Mouse (Mus musculus) G1E-ER4 (cell line): ENCODE measurements around the gene Tm6sf1. TPM values are rescaled to one million over a fixed set of nuclear protein-coding genes. Genes with fewer than 3 reads are reported as not detected.

Source experiments
- GATA1 ChIP-seq: IDR thresholded peaks from one replicate; pipeline ENCODE4 v1.8.0; 2012; ENCODE audit warnings: low read length, inconsistent platforms
- polyA plus RNA-seq: library from polyadenylated mRNA; stranded (reverse); fragments of >175 nt; gene quantifications from 2 replicates; pipeline ENCODE4 v1.2.3, GENCODE M21; 2012

Gene Tm6sf1
- polyA plus RNA-seq: 0.02 TPM in 1 of 2 replicates, not detected in the other

DNA sequence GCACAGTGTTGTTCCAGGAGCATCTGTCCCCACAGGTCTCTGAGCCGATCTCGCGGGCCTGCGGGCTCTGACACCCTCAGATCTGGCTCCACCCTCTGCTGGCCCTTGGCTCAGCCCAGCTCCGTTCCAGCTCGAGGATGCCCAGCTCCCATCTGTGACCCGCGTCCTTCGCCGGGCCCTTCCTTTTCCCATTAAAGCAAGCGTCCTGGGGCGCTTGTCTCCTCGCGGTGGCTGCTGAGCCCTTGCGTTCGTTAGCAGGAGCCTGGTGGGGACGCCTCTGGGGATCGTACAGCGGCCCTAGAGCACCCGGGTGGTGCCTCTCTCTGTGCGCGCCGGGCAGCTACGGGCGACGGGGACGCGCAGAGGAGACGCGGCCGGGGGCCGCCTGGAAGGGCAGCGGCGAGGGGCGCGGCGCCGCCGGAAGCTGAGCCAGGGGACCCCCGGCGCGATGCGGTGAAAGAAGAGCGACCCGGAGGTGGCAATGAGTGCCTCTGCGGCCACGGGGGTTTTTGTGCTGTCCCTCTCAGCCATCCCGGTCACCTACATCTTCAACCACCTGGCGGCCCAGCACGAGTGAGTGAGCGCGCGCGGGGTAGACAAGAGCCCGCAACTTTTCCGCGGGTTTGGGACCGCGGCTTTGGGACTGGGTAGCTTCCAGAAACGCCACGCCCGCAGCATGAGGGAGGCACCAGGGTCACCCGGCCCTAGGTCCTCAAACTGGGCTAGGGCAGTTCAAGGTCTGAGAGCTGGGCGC, at the start of gene Tm6sf1:
Gene Tm6sf1 (plus strand): TSS at position 34 of the 754 bp plus-strand sequence.
- no peak for TF ChIP-seq GATA1

DNA sequence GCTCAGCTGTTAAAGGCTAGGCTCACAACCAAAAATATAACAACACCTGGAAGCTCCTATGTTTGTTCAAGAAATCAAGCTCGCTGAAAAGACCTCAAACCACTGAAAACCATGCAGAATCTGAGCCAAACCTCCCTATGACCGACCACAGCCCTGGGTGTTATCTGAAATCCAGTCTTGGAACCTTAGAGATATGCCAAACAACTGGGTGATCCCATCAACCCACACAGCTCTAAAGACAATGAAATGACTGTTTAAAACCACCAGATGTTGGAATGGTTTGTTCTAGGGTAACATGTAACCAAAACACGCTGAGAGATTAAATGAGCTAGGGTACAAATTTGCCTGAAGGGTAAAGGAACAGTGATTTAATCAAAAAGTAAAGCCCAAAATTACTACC, 33.9 kb upstream of the Tm6sf1 start:
- no peak for TF ChIP-seq GATA1

DNA sequence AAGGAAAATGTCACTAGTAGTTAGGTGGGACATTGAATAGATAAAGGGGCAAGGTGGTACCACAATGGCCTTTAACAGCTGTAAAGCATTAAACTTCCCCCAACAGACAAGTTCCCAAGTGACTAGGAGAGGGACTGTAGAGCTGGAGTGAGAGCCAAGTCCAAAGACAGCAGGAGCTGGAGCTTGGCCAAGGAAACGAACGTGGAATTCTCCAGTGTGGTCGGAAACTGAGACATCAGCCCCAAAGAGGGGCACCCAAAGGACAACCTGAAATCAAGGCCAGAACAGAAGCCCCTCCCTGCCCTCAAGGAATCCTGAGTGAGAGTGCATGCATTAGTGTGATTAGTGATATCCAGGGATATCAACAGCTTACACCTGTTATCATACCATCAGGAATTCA, 33.4 kb upstream of the Tm6sf1 start:
- no peak for TF ChIP-seq GATA1

DNA sequence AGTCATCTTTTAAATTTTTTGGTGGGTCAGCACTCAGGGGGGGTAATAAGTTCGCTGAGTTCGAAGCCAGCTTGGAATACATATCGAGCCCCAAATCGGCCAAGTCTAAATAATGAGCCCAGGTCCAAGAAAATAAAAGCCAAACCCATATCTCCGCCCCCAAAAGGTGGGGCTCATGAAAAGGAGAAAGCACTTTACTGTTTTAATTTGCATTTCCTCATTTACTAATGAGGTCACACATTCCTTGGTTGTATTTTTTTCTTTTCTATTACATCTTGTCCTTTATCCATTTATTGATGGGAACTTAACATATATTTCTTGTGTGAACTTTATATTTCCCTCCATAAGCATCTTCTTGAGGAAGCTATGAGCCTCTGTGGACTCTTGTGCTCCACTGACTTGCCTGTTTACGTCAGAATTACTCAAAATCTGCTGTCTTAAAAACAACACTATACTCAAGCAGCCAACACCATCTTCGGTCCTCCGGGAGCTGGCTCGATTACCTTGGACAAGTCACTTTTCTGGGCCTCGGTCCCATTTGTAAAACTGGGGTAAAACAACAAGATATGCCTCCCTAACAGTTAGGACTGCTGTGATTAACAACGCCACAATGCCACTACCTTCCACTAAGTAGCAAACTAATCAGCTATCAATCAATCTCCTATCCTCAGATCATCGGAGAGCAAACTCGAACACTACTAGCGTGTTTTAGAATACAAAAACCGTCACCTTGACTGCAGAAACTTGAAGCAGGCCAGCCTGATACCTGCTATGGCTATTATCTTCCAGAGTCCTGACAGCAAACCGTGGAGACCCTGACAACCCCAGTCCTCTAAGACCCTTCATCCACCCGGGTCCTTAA, 30.8 kb upstream of the Tm6sf1 start:
- TF ChIP-seq GATA1: no peak

DNA sequence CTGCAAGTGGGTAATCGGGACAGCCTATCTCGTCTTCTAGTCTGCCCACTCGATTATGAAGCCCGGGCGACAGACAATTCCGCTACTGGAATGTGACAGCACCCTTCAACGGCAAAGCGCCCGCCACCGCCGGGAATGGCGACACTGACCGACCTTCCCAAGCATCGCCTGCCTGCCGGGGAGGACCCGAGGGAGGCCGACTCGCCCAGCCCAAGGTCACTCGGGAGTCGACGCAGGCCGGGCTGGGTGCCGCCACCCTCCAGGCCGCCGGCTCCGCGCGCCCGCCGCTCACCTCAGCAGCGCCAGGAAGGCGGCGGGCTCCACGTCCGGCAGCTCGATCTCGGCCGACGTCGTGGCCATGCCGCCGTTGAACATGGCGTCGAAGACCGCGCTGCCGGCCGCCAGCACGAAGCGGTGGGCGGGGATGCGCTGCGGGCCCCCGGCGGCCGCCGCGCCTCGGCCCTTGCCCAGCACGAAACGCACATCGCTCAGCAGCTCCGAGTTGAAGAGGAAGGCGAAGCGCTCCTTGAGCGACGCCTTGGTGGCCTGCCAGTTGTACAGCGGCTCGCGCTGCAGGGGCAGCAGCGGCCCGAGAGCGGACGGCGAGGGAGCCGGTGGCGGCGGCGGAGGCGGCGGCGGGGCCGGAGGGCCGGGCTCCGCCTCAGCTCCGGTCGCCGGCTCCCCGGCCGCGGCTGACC, 30.0 kb upstream of the Tm6sf1 start:
- no peak for TF ChIP-seq GATA1

DNA sequence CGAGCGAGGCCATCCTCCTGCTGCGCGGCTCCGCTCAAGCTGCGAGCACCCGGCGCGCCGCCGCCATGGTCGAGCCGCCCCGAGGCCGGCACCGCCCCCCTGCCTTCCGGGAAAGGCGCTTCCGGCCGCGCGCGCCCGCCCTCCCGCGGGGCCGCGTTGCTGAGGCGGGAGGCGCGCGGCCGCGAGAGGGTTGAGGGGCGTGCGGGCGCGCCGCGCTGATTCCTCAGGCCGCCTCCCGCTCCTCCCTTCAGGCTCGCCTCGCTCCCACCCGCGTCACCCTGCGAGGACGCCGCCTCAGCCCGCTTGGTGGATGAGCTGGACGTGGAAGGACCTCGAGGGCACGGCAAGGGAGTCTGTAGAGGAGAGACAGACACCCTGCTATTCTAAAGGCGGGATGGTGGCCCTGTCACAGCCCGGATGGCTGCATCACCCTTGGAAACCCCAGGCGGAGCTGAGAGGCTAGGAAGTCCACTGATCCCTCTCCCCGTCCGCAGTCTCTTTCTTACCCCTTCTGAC, 29.4 kb upstream of the Tm6sf1 start, which contains the start of gene Btbd1:
Gene Btbd1 (minus strand): TSS at position 53 of the 516 bp plus-strand sequence.
- no peak for TF ChIP-seq GATA1

DNA sequence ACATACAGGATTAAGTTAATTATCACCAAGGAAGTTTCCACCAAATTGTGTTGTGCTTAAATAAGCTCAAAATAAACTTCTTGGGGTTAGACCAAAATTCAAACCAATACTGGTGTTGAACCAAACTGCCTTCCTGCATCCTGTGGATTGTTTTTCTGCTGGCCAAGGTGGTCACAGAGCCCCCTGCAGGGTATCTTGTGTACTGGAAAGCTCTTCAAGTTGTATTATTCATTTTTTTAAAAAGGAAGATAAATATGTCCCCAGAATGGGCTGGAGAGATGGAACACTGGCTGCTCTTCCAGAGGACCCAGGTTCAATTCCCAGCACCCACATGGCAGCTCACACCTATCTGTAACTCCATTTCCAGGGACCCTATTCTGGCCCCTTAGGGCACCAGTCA, 24.0 kb upstream of the Tm6sf1 start:
- no peak for TF ChIP-seq GATA1

DNA sequence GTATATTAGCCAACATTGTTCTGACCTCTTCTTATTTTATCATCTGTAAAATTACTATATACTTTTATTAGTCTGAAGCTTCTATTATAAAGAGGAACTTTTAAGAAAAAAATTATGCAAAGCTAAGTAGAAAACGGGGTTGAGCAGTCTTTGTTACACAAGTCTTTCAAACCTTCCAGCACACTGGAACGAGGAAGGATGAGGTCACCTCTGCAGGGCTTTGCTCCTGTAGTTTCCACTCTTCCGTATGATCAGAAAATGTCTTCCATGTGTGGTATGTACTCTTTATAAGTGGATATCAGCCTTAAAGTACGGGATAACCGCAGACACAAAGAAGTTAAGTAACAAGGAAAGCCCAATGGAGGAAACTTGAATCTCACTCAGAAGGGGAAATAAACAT, 23.4 kb upstream of the Tm6sf1 start:
- no peak for TF ChIP-seq GATA1

DNA sequence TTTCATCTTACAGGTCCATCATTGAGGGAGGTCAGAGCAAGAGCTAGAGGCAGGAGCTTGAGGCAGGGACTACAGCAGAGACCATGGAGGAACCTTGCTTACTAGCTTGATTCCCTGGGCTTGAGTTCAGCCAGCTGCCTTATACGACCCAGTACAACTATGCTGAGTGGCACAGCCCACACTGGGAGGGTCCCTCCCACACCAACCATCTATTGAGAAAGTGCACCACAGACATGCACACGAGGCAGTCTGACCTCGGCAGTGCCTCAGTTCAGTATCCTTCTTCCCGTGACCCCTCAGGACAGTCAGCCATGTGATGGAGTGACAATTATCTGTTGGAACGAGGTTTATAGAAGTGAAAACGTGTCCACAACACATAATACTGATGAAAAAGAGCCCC, 19.1 kb upstream of the Tm6sf1 start:
- TF ChIP-seq GATA1: no peak

DNA sequence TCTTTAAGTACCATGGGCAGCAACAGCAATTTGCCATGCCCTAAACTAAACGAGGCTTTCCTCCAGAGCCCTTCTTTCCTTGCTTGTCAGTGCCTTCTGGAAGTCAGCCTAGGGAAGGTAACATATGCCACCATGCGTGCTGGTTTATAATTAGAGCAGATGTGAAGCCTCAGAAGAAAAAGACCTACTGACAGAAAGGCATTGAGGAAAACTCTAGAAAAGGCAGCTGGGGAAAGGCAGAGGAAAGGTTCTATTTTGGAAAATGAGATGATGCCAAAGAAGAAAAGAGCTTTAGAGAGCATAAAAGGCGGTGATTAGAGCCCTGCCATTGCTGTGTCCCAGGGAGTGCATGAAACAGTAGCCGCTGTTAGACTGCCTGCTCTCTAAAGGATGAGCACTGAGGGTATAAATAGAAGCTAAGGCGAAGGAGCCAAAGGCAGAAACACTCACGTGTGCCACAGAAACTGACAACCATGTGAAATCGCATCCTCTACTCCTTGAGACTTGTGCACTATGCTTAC, 18.1 kb upstream of the Tm6sf1 start:
- TF ChIP-seq GATA1: no peak

DNA sequence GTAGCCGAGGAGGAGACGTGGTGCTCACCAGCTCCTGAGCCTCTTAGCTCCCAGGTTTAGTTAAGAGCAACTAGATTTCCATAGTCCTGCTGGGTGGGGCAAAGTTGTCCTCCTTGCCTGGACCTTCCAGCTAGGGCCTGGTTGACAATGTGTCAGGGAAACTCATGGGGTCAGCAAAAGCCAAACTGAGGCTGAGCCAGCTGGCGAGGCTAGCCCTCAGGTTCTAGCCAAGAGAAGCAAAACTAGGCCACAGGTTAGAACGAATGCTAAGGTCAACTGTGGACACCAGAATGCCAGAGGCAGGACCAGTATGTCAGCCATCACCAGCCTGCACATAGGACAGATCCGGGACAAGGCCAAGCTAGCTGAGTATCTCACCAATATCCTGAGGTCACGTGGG, 17.4 kb upstream of the Tm6sf1 start:
- no peak for TF ChIP-seq GATA1

DNA sequence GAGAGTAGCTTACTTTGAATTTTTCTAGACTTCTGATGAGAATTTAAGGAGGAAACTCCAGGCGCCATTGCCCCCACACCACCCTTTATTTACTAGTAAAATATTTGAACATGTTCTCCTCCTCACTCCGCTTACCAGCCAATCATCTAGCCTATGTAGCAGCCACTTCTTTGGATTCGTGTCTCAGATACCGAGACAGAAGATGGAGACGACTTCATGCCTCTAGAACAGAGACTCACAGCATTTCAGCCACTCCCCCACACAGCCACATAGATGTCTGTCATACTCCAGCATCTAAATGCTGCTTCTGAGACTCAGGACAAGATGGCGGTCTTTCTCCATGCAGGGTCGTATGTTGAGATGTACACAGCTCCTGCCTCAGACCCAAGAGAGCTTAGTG, 16.7 kb upstream of the Tm6sf1 start:
- no peak for TF ChIP-seq GATA1

DNA sequence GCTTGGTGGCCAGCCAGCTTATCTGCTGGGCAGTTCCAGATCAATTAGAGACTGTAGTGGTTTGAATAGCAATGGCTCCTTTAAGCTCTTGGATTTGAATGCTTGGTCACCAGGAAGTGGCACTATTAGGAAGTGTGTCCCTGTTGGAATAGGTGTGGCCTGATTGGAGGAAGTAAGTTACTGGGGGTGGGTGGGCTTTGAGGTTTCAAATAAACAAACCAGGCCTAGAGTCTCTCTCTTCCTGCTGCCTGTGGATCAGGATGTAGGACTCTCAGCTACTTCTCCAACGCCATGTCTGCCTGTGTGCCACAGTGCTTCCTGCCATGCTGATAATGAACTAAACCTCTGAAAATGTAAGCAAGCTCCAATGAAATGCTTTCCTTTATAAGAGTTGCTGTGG, 15.8 kb upstream of the Tm6sf1 start:
- no peak for TF ChIP-seq GATA1

DNA sequence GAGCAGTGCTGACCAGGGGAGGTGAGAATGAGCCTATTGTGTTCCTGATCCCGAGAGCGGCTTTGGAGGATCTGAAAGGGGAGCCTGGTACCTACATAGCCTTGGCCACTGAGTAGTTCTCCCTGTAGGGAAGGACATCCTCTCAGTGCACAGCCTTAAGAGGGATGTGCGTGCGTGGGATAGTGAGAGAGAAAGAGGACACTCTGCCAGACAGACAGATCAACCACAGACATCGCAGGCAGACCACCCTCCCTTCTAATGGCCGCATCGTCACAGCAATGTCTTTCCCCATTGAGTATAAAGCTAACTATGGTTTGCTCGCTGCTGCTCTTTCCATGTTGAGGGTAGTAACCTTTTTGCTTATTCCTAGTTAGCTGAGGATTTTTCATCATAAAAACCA, 14.9 kb upstream of the Tm6sf1 start:
- TF ChIP-seq GATA1: no peak

DNA sequence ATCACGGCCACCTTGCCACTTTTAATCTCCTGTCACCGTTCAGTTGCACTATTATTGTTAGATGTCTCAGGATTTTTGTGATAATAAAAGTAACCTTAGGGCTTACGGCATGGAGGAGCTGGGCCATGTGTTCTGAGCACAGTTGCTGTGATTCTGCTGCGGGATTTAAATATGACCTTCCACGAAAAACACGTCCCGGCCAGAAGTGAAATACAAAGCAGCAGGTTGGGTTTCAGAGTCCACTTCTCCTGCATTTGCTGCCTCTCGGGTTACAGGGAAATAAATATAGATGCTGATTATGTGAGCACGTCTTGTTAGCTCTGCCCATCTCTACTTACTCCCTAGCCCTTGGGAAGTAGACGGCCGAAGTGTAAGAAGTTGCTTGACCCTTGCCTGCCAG, 14.0 kb upstream of the Tm6sf1 start:
- no peak for TF ChIP-seq GATA1

DNA sequence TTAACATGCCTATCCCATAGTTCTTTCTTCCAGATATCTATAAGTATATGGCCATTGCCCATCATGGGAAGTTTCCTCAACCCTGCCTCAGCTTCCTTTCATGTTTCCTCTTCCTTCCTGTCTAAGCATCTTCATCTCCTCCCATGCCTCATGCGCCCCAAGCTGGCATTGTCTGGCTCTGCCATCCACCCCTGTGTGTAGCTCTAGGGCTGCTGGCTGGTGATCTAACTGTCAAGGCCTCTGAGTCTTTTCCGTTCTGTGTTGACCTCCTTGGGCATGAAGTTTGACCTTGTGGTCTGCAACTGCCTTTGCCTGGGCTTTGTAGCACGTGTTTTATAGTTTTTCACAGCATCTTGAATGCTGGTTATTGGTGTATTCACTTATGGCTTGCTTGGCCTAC, 13.5 kb upstream of the Tm6sf1 start:
- no peak for TF ChIP-seq GATA1
